ENCODE assay signal across 17 mouse cellular contexts in the genomic region with DNA sequence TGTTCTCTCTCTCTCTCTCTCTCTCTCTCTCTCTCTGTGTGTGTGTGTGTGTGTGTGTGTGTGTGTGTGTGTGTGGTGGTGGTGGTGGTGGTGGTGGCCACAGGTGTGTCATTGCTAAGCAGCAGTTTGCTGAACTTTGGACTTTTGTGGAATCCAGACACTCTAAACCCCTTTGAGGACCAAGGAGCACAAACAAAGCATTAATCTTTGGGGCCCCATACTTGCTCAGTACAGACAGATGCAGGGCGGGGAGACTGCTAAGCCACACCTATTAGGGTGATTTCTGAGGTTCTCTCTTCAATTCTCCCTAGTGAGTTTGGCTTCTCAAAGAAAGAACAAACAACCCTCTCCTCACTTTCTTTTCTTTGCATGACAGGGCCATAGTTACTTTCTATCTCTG.
DNase-seq lines count a peak whose midpoint lies in the region; ATAC-seq and TF ChIP-seq lines count a peak whose summit lies in the region.
"Had no signal": no experiment of that assay in that cellular context is flagged by ENCODE, and none has a peak within 500 bp of the region (broad histone marks: within the 10 kb centered on the region; RNA-seq: fewer than 3 reads in every experiment).

No protein-coding gene starts in this region.

- DNase-seq in heart, adult 11 months = peak; percentile 12
- DNase-seq in induced T-regulatory cell, adult 2 months (ENCODE audit: low read depth) = peak; percentile 5
- DNase-seq in limb, embryonic 14.5 days (ENCODE audit: low spot score) = peak; percentile 39
- DNase-seq in hindbrain, embryonic 11.5 days (ENCODE audit: low spot score) = no peak
- no peak for DNase-seq in urinary bladder, postnatal 25 days (ENCODE audit: low spot score)
- DNase-seq in layer of hippocampus, postnatal 10 days (ENCODE audit: low spot score in 2 of 2) = no peak
- DNase-seq: adrenal gland, adult 2 months; cerebellum, adult 11 months; kidney, adult 18-20 months; kidney, postnatal 4 days; liver, postnatal 0 days; thymus, postnatal 4 days had no signal

- H3K9ac ChIP-seq in heart, embryonic 11.5 days (ENCODE audit: low read depth, low read length) = no peak overlapping the region
- no peak overlapping the region for H3K9ac ChIP-seq in limb, embryonic 14.5 days (ENCODE audit: low read depth, low read length, severe bottlenecking)
- H3K9ac ChIP-seq in hindbrain, embryonic 11.5 days (ENCODE audit: low read depth, low read length) = no peak overlapping the region
- H3K9ac ChIP-seq: liver, postnatal 0 days; neural tube, embryonic 12.5 days had no signal

- no peaks in the 10 kb centered on the region for H3K36me3 ChIP-seq in heart, embryonic 11.5 days (ENCODE audit: control insufficient read depth, insufficient read depth, low read length)
- no peaks in the 10 kb centered on the region for H3K36me3 ChIP-seq in limb, embryonic 14.5 days (ENCODE audit: control insufficient read depth, insufficient read depth, low read length)
- H3K36me3 ChIP-seq in hindbrain, embryonic 11.5 days (ENCODE audit: control insufficient read depth, insufficient read depth, low read length) = no peaks in the 10 kb centered on the region
- H3K36me3 ChIP-seq: hindbrain, embryonic 10.5 days; limb, embryonic 13.5 days; neural tube, embryonic 12.5 days had no signal

- H3K27me3 ChIP-seq in heart, embryonic 11.5 days (ENCODE audit: control insufficient read depth, insufficient read depth, low read length) = no peaks in the 10 kb centered on the region
- H3K27me3 ChIP-seq in limb, embryonic 14.5 days (ENCODE audit: control insufficient read depth, insufficient read depth, low read length) = no peaks in the 10 kb centered on the region
- H3K27me3 ChIP-seq in hindbrain, embryonic 11.5 days (ENCODE audit: control insufficient read depth, insufficient read depth, low read length) = no peaks in the 10 kb centered on the region
- H3K27me3 ChIP-seq: limb, embryonic 13.5 days; neural tube, embryonic 12.5 days had no signal

- H3K4me2 ChIP-seq in heart, embryonic 11.5 days = no peak overlapping the region
- H3K4me2 ChIP-seq in limb, embryonic 14.5 days (replicated peaks; ENCODE audit: low read depth, low read length, severe bottlenecking) = no peak overlapping the region
- H3K4me2 ChIP-seq in hindbrain, embryonic 11.5 days (replicated peaks; ENCODE audit: low read depth, low read length) = no peak overlapping the region
- H3K4me2 ChIP-seq: limb, embryonic 13.5 days; neural tube, embryonic 12.5 days had no signal

- WGBS in heart, embryonic 11.5 days (ENCODE audit: insufficient replicate concordance) = 57% methylated on average over 1 of the region's 1 CpGs
- WGBS in limb, embryonic 14.5 days = 33% methylated on average over 1 of the region's 1 CpGs
- 69% methylated on average over 1 of the region's 1 CpGs for WGBS in hindbrain, embryonic 11.5 days

- no peak for TF ChIP-seq POLR2A in limb, embryonic 14.5 days (IDR thresholded peaks at IDR 0.05; ENCODE audit: borderline replicate concordance, extremely low read depth, insufficient read depth, insufficient read length)

- H3K9me3 ChIP-seq in heart, embryonic 11.5 days (replicated peaks; ENCODE audit: control insufficient read depth, low read length) = no peaks in the 10 kb centered on the region
- H3K9me3 ChIP-seq in limb, embryonic 14.5 days (ENCODE audit: control insufficient read depth, low read length) = no peaks in the 10 kb centered on the region
- H3K9me3 ChIP-seq in hindbrain, embryonic 11.5 days (ENCODE audit: control insufficient read depth, low read length) = no peaks in the 10 kb centered on the region
- H3K9me3 ChIP-seq: limb, embryonic 13.5 days; neural tube, embryonic 12.5 days had no signal

- H3K4me3 ChIP-seq in heart, embryonic 11.5 days (ENCODE audit: low read depth, low read length) = no peak overlapping the region
- no peak overlapping the region for H3K4me3 ChIP-seq in limb, embryonic 14.5 days (replicated peaks; ENCODE audit: low read length)
- no peak overlapping the region for H3K4me3 ChIP-seq in hindbrain, embryonic 11.5 days (ENCODE audit: low read depth, low read length)
- H3K4me3 ChIP-seq: hindbrain, embryonic 10.5 days; limb, embryonic 13.5 days; neural tube, embryonic 12.5 days had no signal

- H3K27ac ChIP-seq in heart, embryonic 11.5 days (ENCODE audit: low read depth, low read length) = no peak overlapping the region
- no peak overlapping the region for H3K27ac ChIP-seq in limb, embryonic 14.5 days (replicated peaks; ENCODE audit: low read depth, low read length)
- no peak overlapping the region for H3K27ac ChIP-seq in hindbrain, embryonic 11.5 days (ENCODE audit: low read depth, low read length)
- H3K27ac ChIP-seq: hindbrain, embryonic 10.5 days; neural tube, embryonic 12.5 days had no signal

- H3K4me1 ChIP-seq in heart, embryonic 11.5 days (ENCODE audit: control insufficient read depth, insufficient read depth, low read length) = no peaks in the 10 kb centered on the region; the same call in 1 of the 2 replicates
- peaks cover 17% of the 10 kb centered on the region for H3K4me1 ChIP-seq in limb, embryonic 14.5 days (ENCODE audit: control insufficient read depth, insufficient read depth, low read length)
- H3K4me1 ChIP-seq in hindbrain, embryonic 11.5 days (replicated peaks; ENCODE audit: control insufficient read depth, insufficient read depth, low read length) = no peaks in the 10 kb centered on the region

- no peak for ATAC-seq in heart, embryonic 11.5 days (replicated peaks; ENCODE audit: insufficient number of reproducible peaks, low FRiP score, low TSS enrichment)
- ATAC-seq in CD4-positive, CD25-positive, alpha-beta regulatory T cell, adult 4 months = peak; percentile 20
- no peak for ATAC-seq in limb, embryonic 14.5 days (ENCODE audit: low FRiP score, low read depth)
- no peak for ATAC-seq in hindbrain, embryonic 11.5 days (ENCODE audit: low FRiP score)
- ATAC-seq: liver, postnatal 0 days had no signal

Comparison
In these comparisons a context has a peak if more than half of its experiments do, and no peak if none do; other contexts are left out.
1. DNase-seq: peak in heart, adult 11 months (single experiment), induced T-regulatory cell, adult 2 months (single experiment) and limb, embryonic 14.5 days (single experiment); none in hindbrain, embryonic 11.5 days (single experiment), urinary bladder, postnatal 25 days (single experiment) and layer of hippocampus, postnatal 10 days (0 of 2).